Mouse (Mus musculus): Measurements from ENCODE around the gene Sst. TPM values are rescaled to one million over a fixed set of nuclear protein-coding genes. Genes with fewer than 3 reads are reported as not detected.

Gene Sst
- 676 and 913 TPM in 2 replicates for polyA plus RNA-seq (2012; rRNA removed)

DNA sequence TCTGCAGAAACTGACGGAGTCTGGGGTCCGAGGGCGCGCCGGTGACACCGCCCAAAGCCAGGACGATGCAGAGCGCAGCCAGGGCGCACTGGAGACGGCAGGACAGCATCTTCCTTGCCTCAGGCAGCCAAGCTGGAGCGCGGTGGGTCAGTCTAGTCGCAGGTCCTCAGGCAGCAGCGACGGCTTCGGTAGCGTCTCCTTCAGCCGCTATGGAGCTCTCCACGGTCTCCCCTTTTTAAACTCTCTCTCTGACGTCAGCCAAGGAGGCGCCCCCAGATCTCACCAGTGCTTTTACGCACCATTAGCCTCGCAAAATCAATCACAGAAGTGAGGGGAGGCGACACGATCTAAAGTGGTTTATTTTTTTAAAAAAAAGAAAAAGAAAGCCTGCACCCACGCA, at the start of gene Sst:
Gene Sst (minus strand): TSS at position 323 of the 400 bp plus-strand sequence.

DNA sequence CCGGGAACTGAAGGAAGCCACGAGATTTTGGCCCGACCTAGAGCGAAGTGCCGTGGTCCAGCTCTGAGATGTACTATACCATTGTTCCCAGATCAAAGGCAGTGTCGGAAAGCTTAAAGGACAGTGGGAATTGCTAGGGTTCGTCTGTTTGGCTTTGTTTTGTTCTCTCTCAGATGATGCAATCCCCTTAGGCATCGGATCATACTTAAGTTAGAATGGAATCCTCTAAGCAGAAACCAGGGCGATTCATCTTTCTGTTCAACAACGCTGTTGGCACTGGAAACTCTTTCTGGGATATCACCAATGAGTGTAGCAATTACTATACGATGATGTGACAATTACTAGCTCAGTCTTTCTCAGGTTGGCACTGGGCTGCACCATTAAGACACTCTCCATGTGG, 41.5 kb upstream of the Sst start, which contains the start of gene Rtp2:
Gene Rtp2 (minus strand): TSS at position 101 of the 400 bp plus-strand sequence.

Other genes starting within 250 kb of the Sst start
- not detected in 2 replicates for gene Rtp2, start 41.4 kb upstream of the Sst start, polyA plus RNA-seq (2012; rRNA removed)
- gene Gm37419, start 97.5 kb upstream of the Sst start, polyA plus RNA-seq (2012; rRNA removed) = not detected in 2 replicates
- gene Bcl6, start 97.9 kb upstream of the Sst start, polyA plus RNA-seq (2012; rRNA removed) = 4.6 and 6.0 TPM in 2 replicates